Mouse (Mus musculus) lung, embryonic 14.5 days (tissue): ENCODE results near the gene Apod. TPM values are rescaled to one million over a fixed set of nuclear protein-coding genes. Genes with fewer than 3 reads are reported as not detected.
A peak's percentile ranks its signal among the peaks of the same experiment; 100 is the strongest.

ENCODE experiments used
- ATAC-seq: fragments of 200-750 bp; cut with Nextera tagmentation; 2 replicates; pipeline ENCODE4 v1.8.0; 2017; ENCODE audit warnings: mild to moderate bottlenecking, moderate TSS enrichment, moderate library complexity; ENCODE audit not compliant: insufficient read depth
- DNase-seq: peaks from one replicate; pipeline ENCODE4 v3.0.0-alpha.2; 2015
- H3K27ac ChIP-seq: fragments of 300-500 bp; sonication (generic); 2 replicates; pipeline ENCODE4 v1.5.1; 2014; ENCODE audit warnings: low read depth, mild to moderate bottlenecking, moderate library complexity
- H3K27me3 ChIP-seq: fragments of 300-500 bp; sonication (generic); 2 replicates; pipeline ENCODE4 v1.6.1; 2014; ENCODE audit warnings: low read length, control low read depth; ENCODE audit not compliant: insufficient read depth
- H3K36me3 ChIP-seq: fragments of 300-500 bp; sonication (generic); 2 replicates; pipeline ENCODE4 v1.6.1; 2014; ENCODE audit warnings: control low read depth; ENCODE audit not compliant: insufficient read depth
- H3K4me1 ChIP-seq: fragments of 300-500 bp; sonication (generic); 2 replicates; pipeline ENCODE4 v1.6.1; 2014; ENCODE audit warnings: antibody characterized with exemption, control low read depth; ENCODE audit not compliant: insufficient read depth
- H3K4me2 ChIP-seq: fragments of 300-500 bp; sonication (generic); 2 replicates; pipeline ENCODE4 v1.6.1; 2014; ENCODE audit warnings: mild to moderate bottlenecking
- H3K4me3 ChIP-seq: fragments of 300-500 bp; sonication (generic); 2 replicates; pipeline ENCODE4 v1.5.1; 2014; ENCODE audit warnings: low read depth, low read length
- H3K9ac ChIP-seq: fragments of 300-500 bp; sonication (generic); 2 replicates; pipeline ENCODE4 v1.6.1; 2014
- H3K9me3 ChIP-seq: fragments of 300-500 bp; sonication (generic); 2 replicates; pipeline ENCODE4 v1.6.1; 2016; ENCODE audit warnings: low read depth, low read length, control low read depth
- CTCF ChIP-seq: IDR thresholded peaks from 2 replicates; pipeline ENCODE4 v1.5.1; 2016; ENCODE audit warnings: antibody characterized with exemption, low read depth
- WGBS: fragments of 180-500 bp; shearing (Covaris S2); extraction: QIAGEN DNeasy Blood & Tissue Kit; methylation state at CpG from one replicate; pipeline ENCODE4 v1.1.7; 2014; 5-methylcytosine and 5-hydroxymethylcytosine counted together
- polyA plus RNA-seq: library from polyadenylated mRNA; unstranded; fragments of >200 nt; fragmentation: Nextera tagmentation; extraction: Ambion mirVana; gene quantifications from 2 replicates; pipeline ENCODE4 v1.2.1, GENCODE M21; 2014

Gene Apod
- polyA plus RNA-seq, 1 experiment from 2014 or later, result not detected

- ATAC-seq (peak; percentile 68), DNase-seq (peak; percentile 92)
- Histone ChIP-seq H3K4me1 (no peaks in the 10 kb centered on the region), H3K36me3 (no peaks in the 10 kb centered on the region), H3K9me3 (no peaks in the 10 kb centered on the region), H3K27ac (no peak overlapping the region), H3K4me2 (peak overlapping the region; percentile 37; the same call in 1 of the 2 replicates), H3K27me3 (no peaks in the 10 kb centered on the region), H3K9ac (no peak overlapping the region), H3K4me3 (no peak overlapping the region)
- WGBS, result 15% methylated on average over 17 of the region's 17 CpGs
- peak; percentile 94 for TF ChIP-seq CTCF
These were observed 40.0 kb upstream of the Apod start for GRCm38 (mm10) chr16:31354341-31355329.

GRCm38 (mm10) chr16:31352996-31353395 is 38.4 kb upstream of the Apod start:
- no peaks in the 10 kb centered on the region for H3K9me3 ChIP-seq
- H3K4me1 ChIP-seq, result no peaks in the 10 kb centered on the region
- H3K36me3 ChIP-seq, result no peaks in the 10 kb centered on the region
- TF ChIP-seq CTCF, result peak; percentile 69
- H3K9ac ChIP-seq, result no peak overlapping the region
- DNase-seq (peak; percentile 73), ATAC-seq (0 out of 2 replicates have a peak, but pooled peaks have one; percentile 44)
- 61% methylated on average over 4 of the region's 4 CpGs for WGBS
- H3K27me3 ChIP-seq, result no peaks in the 10 kb centered on the region
- H3K27ac ChIP-seq, result no peak overlapping the region
- no peak overlapping the region for H3K4me2 ChIP-seq
- H3K4me3 ChIP-seq, result no peak overlapping the region

DNA sequence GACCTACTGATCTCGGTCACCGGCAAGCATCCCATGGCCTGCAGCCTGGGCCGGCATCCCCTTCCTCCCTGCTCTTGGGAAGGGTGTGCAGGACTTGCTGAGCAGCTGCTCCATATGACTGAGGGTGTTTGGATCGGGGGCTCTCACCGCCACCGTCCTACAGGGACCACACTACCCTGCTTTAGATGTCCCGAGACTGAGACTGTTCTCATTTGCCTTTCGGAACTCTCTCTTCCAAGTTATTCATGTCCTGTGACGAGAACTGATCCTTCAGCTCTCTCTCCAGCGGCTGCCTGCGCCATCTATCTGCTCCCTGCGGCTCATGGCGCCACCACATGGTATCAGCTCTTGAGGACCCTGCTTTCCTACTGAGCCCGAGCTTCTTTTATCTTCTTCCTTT is 33.0 kb upstream of the Apod start:
- 9% methylated on average over 14 of the region's 14 CpGs for WGBS
- H3K27me3 ChIP-seq, result no peaks in the 10 kb centered on the region

DNA sequence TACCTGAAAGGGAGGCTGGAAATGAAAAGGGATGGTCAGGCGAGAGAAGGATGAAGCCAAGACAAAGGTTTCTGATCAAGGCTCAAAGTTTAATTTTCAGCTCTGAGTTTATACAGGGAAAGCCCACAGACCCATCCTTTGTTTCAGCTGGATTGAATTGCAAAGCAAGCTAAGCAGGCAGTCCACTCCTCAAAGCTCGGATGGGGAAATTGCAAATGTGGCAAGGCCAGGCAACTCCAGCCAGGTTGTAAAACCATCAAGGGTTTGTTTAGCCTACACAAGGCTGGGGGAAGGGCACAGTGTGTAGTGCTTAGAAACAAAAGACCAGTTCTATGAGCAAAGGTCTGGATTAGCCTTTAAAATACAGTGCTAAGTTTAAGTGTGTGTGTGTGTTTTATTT is 28.4 kb upstream of the Apod start:
- Histone ChIP-seq H3K4me1 (no peaks in the 10 kb centered on the region), H3K27ac (no peak overlapping the region), H3K27me3 (no peaks in the 10 kb centered on the region), H3K36me3 (no peaks in the 10 kb centered on the region), H3K4me2 (no peak overlapping the region), H3K9ac (no peak overlapping the region), H3K4me3 (no peak overlapping the region), H3K9me3 (no peaks in the 10 kb centered on the region)
- DNase-seq, result no peak
- no peak for ATAC-seq
- WGBS, result 46% methylated on average over 2 of the region's 2 CpGs
- no peak for TF ChIP-seq CTCF

More for the DNA sequence above, 33.0 kb upstream of the Apod start:
- Histone ChIP-seq H3K9ac (0 out of 2 replicates have a peak overlapping the region, but pooled peaks have one; percentile 9), H3K4me2 (peak overlapping the region; percentile 49), H3K9me3 (no peaks in the 10 kb centered on the region), H3K4me3 (peak overlapping the region; percentile 7; the same call in 1 of the 2 replicates), H3K36me3 (no peaks in the 10 kb centered on the region), H3K27ac (no peak overlapping the region), H3K4me1 (no peaks in the 10 kb centered on the region)
- peak; percentile 81 for TF ChIP-seq CTCF
- DNase-seq (peak; percentile 87), ATAC-seq (peak; percentile 65; the same call in 1 of the 2 replicates)

GRCm38 (mm10) chr16:31342556-31342955 is 27.9 kb upstream of the Apod start:
- 35% methylated on average over 5 of the region's 5 CpGs for WGBS
- Histone ChIP-seq H3K36me3 (no peaks in the 10 kb centered on the region), H3K9ac (no peak overlapping the region), H3K9me3 (no peaks in the 10 kb centered on the region), H3K27ac (no peak overlapping the region), H3K4me3 (no peak overlapping the region), H3K27me3 (no peaks in the 10 kb centered on the region), H3K4me1 (no peaks in the 10 kb centered on the region), H3K4me2 (no peak overlapping the region)
- DNase-seq (no peak), ATAC-seq (no peak)
- TF ChIP-seq CTCF, result no peak

GRCm38 (mm10) chr16:31339332-31339731 is 24.7 kb upstream of the Apod start:
- no peak overlapping the region for H3K4me2 ChIP-seq
- TF ChIP-seq CTCF, result no peak
- H3K9me3 ChIP-seq, result no peaks in the 10 kb centered on the region
- no peak overlapping the region for H3K9ac ChIP-seq
- 23% methylated on average over 5 of the region's 5 CpGs for WGBS
- DNase-seq (no peak), ATAC-seq (no peak)
- no peaks in the 10 kb centered on the region for H3K27me3 ChIP-seq
- H3K36me3 ChIP-seq, result no peaks in the 10 kb centered on the region
- no peak overlapping the region for H3K4me3 ChIP-seq
- H3K4me1 ChIP-seq, result no peaks in the 10 kb centered on the region
- H3K27ac ChIP-seq, result no peak overlapping the region

- no peak overlapping the region for H3K9ac ChIP-seq
- 25% methylated on average over 3 of the region's 3 CpGs for WGBS
These were observed 23.3 kb upstream of the Apod start for GRCm38 (mm10) chr16:31337956-31338355.

More at GRCm38 (mm10) chr16:31337956-31338355, 23.3 kb upstream of the Apod start:
- ATAC-seq, result no peak
- Histone ChIP-seq H3K4me1 (no peaks in the 10 kb centered on the region), H3K4me2 (no peak overlapping the region), H3K4me3 (no peak overlapping the region), H3K36me3 (no peaks in the 10 kb centered on the region), H3K27me3 (no peaks in the 10 kb centered on the region), H3K27ac (no peak overlapping the region), H3K9me3 (no peaks in the 10 kb centered on the region)
- no peak for TF ChIP-seq CTCF
- DNase-seq, result no peak
